ENCODE assay signal across 8 mouse cellular contexts in the genomic region with DNA sequence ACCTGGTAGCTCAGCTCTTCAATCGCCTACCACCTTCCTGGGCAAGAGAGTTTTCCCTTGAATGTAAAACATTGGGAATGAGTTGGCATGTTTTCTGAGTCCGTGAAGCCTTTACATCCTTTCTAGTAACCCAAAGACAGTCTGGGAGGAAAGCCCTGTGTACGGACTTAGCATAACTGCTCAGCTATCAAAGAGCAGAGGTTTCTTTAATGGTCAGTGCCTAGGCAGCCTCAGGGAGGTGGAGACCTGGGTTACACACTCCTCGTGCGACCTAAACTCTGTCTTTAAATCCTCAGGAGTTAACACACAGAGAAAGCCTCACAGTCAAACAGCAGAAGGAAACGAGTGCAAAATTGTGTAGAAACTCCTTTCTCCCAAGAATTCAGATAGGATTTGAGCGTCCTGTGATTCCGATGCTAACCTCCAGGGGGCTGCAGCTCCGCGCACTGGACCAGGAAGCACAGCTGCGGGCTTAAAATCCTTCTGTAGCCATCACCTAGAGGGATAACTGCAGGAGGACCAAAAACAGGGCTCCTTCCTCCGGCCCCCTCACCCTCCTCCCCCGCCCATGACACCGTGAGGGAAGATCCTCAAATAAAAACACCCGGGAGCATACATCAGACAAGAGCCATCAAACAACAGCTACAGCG. TPM values are rescaled to one million over a fixed set of nuclear protein-coding genes. Genes with fewer than 3 reads are reported as not detected.
A peak's percentile ranks its signal among the peaks of the same experiment; 100 is the strongest.
DNase-seq lines count a peak whose midpoint lies in the region; ATAC-seq lines count a peak whose summit lies in the region.

No protein-coding gene starts in this region.

- H3K4me2 ChIP-seq in limb, embryonic 13.5 days (replicated peaks) = peak overlapping the region; percentile 46
- no peak overlapping the region for H3K4me2 ChIP-seq in neural tube, embryonic 11.5 days (ENCODE audit: low read depth)

- no peak for ATAC-seq in megakaryocyte, adult 5-6 weeks (ENCODE audit: poor library complexity, severe bottlenecking)
- ATAC-seq in granulocyte monocyte progenitor cell, adult 5-6 weeks (replicated peaks; ENCODE audit: poor library complexity, severe bottlenecking) = peak; percentile 76
- no peak for ATAC-seq in limb, embryonic 13.5 days (ENCODE audit: low FRiP score, low read depth)
- no peak for ATAC-seq in neural tube, embryonic 11.5 days (ENCODE audit: insufficient read depth, low FRiP score, low TSS enrichment)

- H3K9me3 ChIP-seq in megakaryocyte, embryonic 14.5 days = no peaks in the 10 kb centered on the region
- H3K9me3 ChIP-seq in limb, embryonic 13.5 days = no peaks in the 10 kb centered on the region
- H3K9me3 ChIP-seq in neural tube, embryonic 11.5 days (ENCODE audit: control insufficient read depth, low read length) = no peaks in the 10 kb centered on the region

- peak; percentile 86 for DNase-seq in embryo, embryonic 10.5 days (ENCODE audit: low spot score)
- peak; percentile 76 for DNase-seq in kidney, adult 9 months
- DNase-seq in neural tube, embryonic 11.5 days (ENCODE audit: low spot score) = peak; percentile 73
- DNase-seq in thymus, postnatal 14 days = peak; percentile 36

- H3K27ac ChIP-seq in limb, embryonic 13.5 days = no peak overlapping the region
- no peak overlapping the region for H3K27ac ChIP-seq in neural tube, embryonic 11.5 days (ENCODE audit: low read depth, low read length)

- H3K27me3 ChIP-seq in megakaryocyte, embryonic 14.5 days (replicated peaks) = peaks cover 27% of the 10 kb centered on the region
- H3K27me3 ChIP-seq in limb, embryonic 13.5 days = no peaks in the 10 kb centered on the region
- H3K27me3 ChIP-seq in neural tube, embryonic 11.5 days (ENCODE audit: control insufficient read depth, insufficient read depth, low read length) = no peaks in the 10 kb centered on the region

- peaks cover 18% of the 10 kb centered on the region for H3K4me1 ChIP-seq in megakaryocyte, embryonic 14.5 days
- no peaks in the 10 kb centered on the region for H3K4me1 ChIP-seq in limb, embryonic 13.5 days
- H3K4me1 ChIP-seq in neural tube, embryonic 11.5 days (ENCODE audit: control insufficient read depth, insufficient read depth, low read length) = no peaks in the 10 kb centered on the region

- WGBS in limb, embryonic 13.5 days = 12% methylated on average over 16 of the region's 16 CpGs
- 16% methylated on average over 16 of the region's 16 CpGs for WGBS in neural tube, embryonic 11.5 days

- peak overlapping the region; percentile 23 for H3K4me3 ChIP-seq in megakaryocyte, embryonic 14.5 days (replicated peaks)
- H3K4me3 ChIP-seq in limb, embryonic 13.5 days = peak overlapping the region; percentile 18
- no peak overlapping the region for H3K4me3 ChIP-seq in neural tube, embryonic 11.5 days (ENCODE audit: low read depth, low read length)

- H3K36me3 ChIP-seq in megakaryocyte, embryonic 14.5 days (replicated peaks; ENCODE audit: low read length) = no peaks in the 10 kb centered on the region
- no peaks in the 10 kb centered on the region for H3K36me3 ChIP-seq in limb, embryonic 13.5 days
- no peaks in the 10 kb centered on the region for H3K36me3 ChIP-seq in neural tube, embryonic 11.5 days (ENCODE audit: control insufficient read depth, insufficient read depth, low read length)

- H3K9ac ChIP-seq in limb, embryonic 13.5 days = no peak overlapping the region
- H3K9ac ChIP-seq in neural tube, embryonic 11.5 days (ENCODE audit: low read length) = no peak overlapping the region

RNA-seq across cellular contexts. Expression of a gene that starts 14.0 kb away (rescaled TPM):
- polyA plus RNA-seq in megakaryocyte, embryonic 14.5 days (2012; ENCODE audit: insufficient read depth, low replicate concordance) = not detected in 2 replicates
- total RNA-seq in megakaryocyte, adult 5-6 weeks (2015) = not detected in 2 replicates
- total RNA-seq in megakaryocyte, adult 5-6 weeks (2017) = not detected in 2 replicates
- not detected in 2 replicates for total RNA-seq in granulocyte monocyte progenitor cell, adult 5-6 weeks (2014; fragmentation: Nextera tagmentation)
- not detected in 2 replicates for total RNA-seq in granulocyte monocyte progenitor cell, adult 5-6 weeks (2017)
- polyA plus RNA-seq in limb, embryonic 13.5 days (2015; fragmentation: Nextera tagmentation; extraction: Ambion mirVana) = not detected in 2 replicates
- not detected in 2 replicates for polyA plus RNA-seq in neural tube, embryonic 11.5 days (2014; fragmentation: Nextera tagmentation; extraction: Ambion mirVana)

RNA-seq across cellular contexts. Expression of a gene that starts 15.2 kb away (rescaled TPM):
- polyA plus RNA-seq in megakaryocyte, embryonic 14.5 days (2012; ENCODE audit: insufficient read depth, low replicate concordance) = not detected in 2 replicates
- not detected in 2 replicates for total RNA-seq in megakaryocyte, adult 5-6 weeks (2015)
- total RNA-seq in megakaryocyte, adult 5-6 weeks (2017) = not detected in 2 replicates
- not detected in 2 replicates for total RNA-seq in granulocyte monocyte progenitor cell, adult 5-6 weeks (2014; fragmentation: Nextera tagmentation)
- total RNA-seq in granulocyte monocyte progenitor cell, adult 5-6 weeks (2017) = not detected in 2 replicates
- not detected in 2 replicates for polyA plus RNA-seq in limb, embryonic 13.5 days (2015; fragmentation: Nextera tagmentation; extraction: Ambion mirVana)
- polyA plus RNA-seq in neural tube, embryonic 11.5 days (2014; fragmentation: Nextera tagmentation; extraction: Ambion mirVana) = not detected in 2 replicates

RNA-seq across cellular contexts. Expression of a gene that starts 18.6 kb away (rescaled TPM):
- polyA plus RNA-seq in megakaryocyte, embryonic 14.5 days (2012; ENCODE audit: insufficient read depth, low replicate concordance) = not detected in 2 replicates
- not detected in 2 replicates for total RNA-seq in megakaryocyte, adult 5-6 weeks (2015)
- not detected in 2 replicates for total RNA-seq in megakaryocyte, adult 5-6 weeks (2017)
- total RNA-seq in granulocyte monocyte progenitor cell, adult 5-6 weeks (2014; fragmentation: Nextera tagmentation) = not detected in 2 replicates
- total RNA-seq in granulocyte monocyte progenitor cell, adult 5-6 weeks (2017) = not detected in 2 replicates
- not detected in 2 replicates for polyA plus RNA-seq in limb, embryonic 13.5 days (2015; fragmentation: Nextera tagmentation; extraction: Ambion mirVana)
- polyA plus RNA-seq in neural tube, embryonic 11.5 days (2014; fragmentation: Nextera tagmentation; extraction: Ambion mirVana) = not detected in 2 replicates

RNA-seq across cellular contexts. Expression of a gene that starts 26.2 kb away (rescaled TPM):
- not detected in 2 replicates for polyA plus RNA-seq in megakaryocyte, embryonic 14.5 days (2012; ENCODE audit: insufficient read depth, low replicate concordance)
- not detected in 2 replicates for total RNA-seq in megakaryocyte, adult 5-6 weeks (2015)
- not detected in 2 replicates for total RNA-seq in megakaryocyte, adult 5-6 weeks (2017)
- total RNA-seq in granulocyte monocyte progenitor cell, adult 5-6 weeks (2014; fragmentation: Nextera tagmentation) = not detected in 2 replicates
- not detected in 2 replicates for total RNA-seq in granulocyte monocyte progenitor cell, adult 5-6 weeks (2017)
- polyA plus RNA-seq in limb, embryonic 13.5 days (2015; fragmentation: Nextera tagmentation; extraction: Ambion mirVana) = not detected in 2 replicates
- not detected in 2 replicates for polyA plus RNA-seq in neural tube, embryonic 11.5 days (2014; fragmentation: Nextera tagmentation; extraction: Ambion mirVana)

RNA-seq across cellular contexts. Expression of a gene that starts 35.8 kb away (rescaled TPM):
- polyA plus RNA-seq in megakaryocyte, embryonic 14.5 days (2012; ENCODE audit: insufficient read depth, low replicate concordance) = not detected in 2 replicates
- not detected in 2 replicates for total RNA-seq in megakaryocyte, adult 5-6 weeks (2015)
- not detected in 2 replicates for total RNA-seq in megakaryocyte, adult 5-6 weeks (2017)
- total RNA-seq in granulocyte monocyte progenitor cell, adult 5-6 weeks (2014; fragmentation: Nextera tagmentation) = not detected in 2 replicates
- total RNA-seq in granulocyte monocyte progenitor cell, adult 5-6 weeks (2017) = not detected in 2 replicates
- polyA plus RNA-seq in limb, embryonic 13.5 days (2015; fragmentation: Nextera tagmentation; extraction: Ambion mirVana) = not detected in 2 replicates
- not detected in 2 replicates for polyA plus RNA-seq in neural tube, embryonic 11.5 days (2014; fragmentation: Nextera tagmentation; extraction: Ambion mirVana)

Comparison
In these comparisons a context has a peak if more than half of its experiments do, and no peak if none do; other contexts are left out.
1. DNase-seq: peak in every context shown above with its lines; median percentile 86 in embryo, embryonic 10.5 days; 76 in kidney, adult 9 months; 73 in neural tube, embryonic 11.5 days; 36 in thymus, postnatal 14 days.